Mouse (Mus musculus): ENCODE data around the gene Bcl11a. TPM values are rescaled to one million over a fixed set of nuclear protein-coding genes. Genes with fewer than 3 reads are reported as not detected.

The Bcl11a gene
- polyA plus RNA-seq, 1 experiment = 0.72 TPM

- Histone ChIP-seq H3K36me3 (ENCODE audit: control insufficient read depth, insufficient read depth, low read length) (no peaks in the 10 kb centered on the region), H3K4me1 (ENCODE audit: control insufficient read depth, insufficient read depth, low read length) (no peaks in the 10 kb centered on the region), H3K27me3 (replicated peaks; ENCODE audit: control insufficient read depth, insufficient read depth, low read length) (no peaks in the 10 kb centered on the region; the same call in 1 of the 2 replicates), H3K4me3 (ENCODE audit: insufficient read depth, low read depth, low read length) (no peak overlapping the region), H3K27ac (ENCODE audit: insufficient read depth, low read depth, low read length) (no peak overlapping the region)
- TF ChIP-seq POLR2A (IDR thresholded peaks at IDR 0.05; ENCODE audit: low read depth, low read length) = no peak
- 70% methylated on average over 9 of the region's 9 CpGs for WGBS
- no peak for DNase-seq
Observed at GRCm38 (mm10) chr11:24138600-24139375, 60.9 kb downstream of the Bcl11a start.

GRCm38 (mm10) chr11:24139432-24139831 is 61.6 kb downstream of the Bcl11a start:
- H3K36me3 ChIP-seq (ENCODE audit: control insufficient read depth, insufficient read depth, low read length) = no peaks in the 10 kb centered on the region
- no peak overlapping the region for H3K4me3 ChIP-seq (ENCODE audit: insufficient read depth, low read depth, low read length)
- no peak overlapping the region for H3K27ac ChIP-seq (ENCODE audit: insufficient read depth, low read depth, low read length)
- no peaks in the 10 kb centered on the region; the same call in 1 of the 2 replicates for H3K27me3 ChIP-seq (replicated peaks; ENCODE audit: control insufficient read depth, insufficient read depth, low read length)
- 71% methylated on average over 6 of the region's 6 CpGs for WGBS
- TF ChIP-seq CTCF (conservative IDR thresholded peaks at IDR 0.05; ENCODE audit: insufficient read depth, insufficient read length, low read depth, low read length) = no peak
- TF ChIP-seq POLR2A (IDR thresholded peaks at IDR 0.05; ENCODE audit: low read depth, low read length) = no peak
- DNase-seq = no peak
- no peaks in the 10 kb centered on the region for H3K4me1 ChIP-seq (ENCODE audit: control insufficient read depth, insufficient read depth, low read length)

DNA sequence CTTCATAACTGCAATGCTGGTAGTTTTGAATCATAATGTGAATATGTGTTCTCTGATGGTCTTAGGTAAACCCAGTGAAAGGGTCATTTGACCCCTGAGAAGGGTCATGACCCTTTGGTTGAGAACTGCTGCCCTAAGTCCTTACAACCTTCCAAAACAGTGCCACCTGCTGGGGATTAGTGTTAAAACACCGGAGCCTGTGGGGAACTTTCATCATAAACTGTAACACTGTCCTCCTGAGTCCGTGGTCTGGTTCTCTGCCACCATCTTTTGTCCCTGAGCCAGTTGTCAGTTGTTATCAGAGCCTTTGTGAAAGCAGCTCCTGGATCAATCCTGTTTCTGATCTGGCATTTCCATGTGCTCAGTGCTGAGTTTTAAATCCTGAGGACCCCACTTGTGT is 62.1 kb downstream of the Bcl11a start:
- H3K4me3 ChIP-seq (ENCODE audit: insufficient read depth, low read depth, low read length) = no peak overlapping the region
- H3K27ac ChIP-seq (ENCODE audit: insufficient read depth, low read depth, low read length) = no peak overlapping the region
- H3K4me1 ChIP-seq (ENCODE audit: control insufficient read depth, insufficient read depth, low read length) = no peaks in the 10 kb centered on the region
- no peak for DNase-seq
- no peaks in the 10 kb centered on the region; the same call in 1 of the 2 replicates for H3K27me3 ChIP-seq (replicated peaks; ENCODE audit: control insufficient read depth, insufficient read depth, low read length)
- 98% methylated on average over 2 of the region's 2 CpGs for WGBS
- TF ChIP-seq POLR2A (IDR thresholded peaks at IDR 0.05; ENCODE audit: low read depth, low read length) (no peak), CTCF (conservative IDR thresholded peaks at IDR 0.05; ENCODE audit: insufficient read depth, insufficient read length, low read depth, low read length) (no peak)
- H3K36me3 ChIP-seq (ENCODE audit: control insufficient read depth, insufficient read depth, low read length) = no peaks in the 10 kb centered on the region

- H3K27me3 ChIP-seq (replicated peaks; ENCODE audit: control insufficient read depth, insufficient read depth, low read length) = no peaks in the 10 kb centered on the region; the same call in 1 of the 2 replicates
- no peak for DNase-seq
- TF ChIP-seq CTCF (conservative IDR thresholded peaks at IDR 0.05; ENCODE audit: insufficient read depth, insufficient read length, low read depth, low read length) (no peak), POLR2A (IDR thresholded peaks at IDR 0.05; ENCODE audit: low read depth, low read length) (no peak)
- no peaks in the 10 kb centered on the region for H3K4me1 ChIP-seq (ENCODE audit: control insufficient read depth, insufficient read depth, low read length)
- no peak overlapping the region for H3K4me3 ChIP-seq (ENCODE audit: insufficient read depth, low read depth, low read length)
- H3K36me3 ChIP-seq (ENCODE audit: control insufficient read depth, insufficient read depth, low read length) = no peaks in the 10 kb centered on the region
- WGBS = 88% methylated on average over 2 of the region's 2 CpGs
- no peak overlapping the region for H3K27ac ChIP-seq (ENCODE audit: insufficient read depth, low read depth, low read length)
Observed at GRCm38 (mm10) chr11:24140948-24141347, 63.1 kb downstream of the Bcl11a start.

- TF ChIP-seq POLR2A (IDR thresholded peaks at IDR 0.05; ENCODE audit: low read depth, low read length) (no peak), CTCF (conservative IDR thresholded peaks at IDR 0.05; ENCODE audit: insufficient read depth, insufficient read length, low read depth, low read length) (no peak)
- no peaks in the 10 kb centered on the region for H3K36me3 ChIP-seq (ENCODE audit: control insufficient read depth, insufficient read depth, low read length)
- no peaks in the 10 kb centered on the region; the same call in 1 of the 2 replicates for H3K27me3 ChIP-seq (replicated peaks; ENCODE audit: control insufficient read depth, insufficient read depth, low read length)
- DNase-seq = no peak
- H3K4me1 ChIP-seq (ENCODE audit: control insufficient read depth, insufficient read depth, low read length) = 0 out of 2 replicates have a peak, but pooled peaks cover 3% of the 10 kb centered on the region
- H3K27ac ChIP-seq (ENCODE audit: insufficient read depth, low read depth, low read length) = no peak overlapping the region
- no peak overlapping the region for H3K4me3 ChIP-seq (ENCODE audit: insufficient read depth, low read depth, low read length)
- WGBS = 87% methylated on average over 10 of the region's 10 CpGs
Observed at GRCm38 (mm10) chr11:24141479-24142251, 63.8 kb downstream of the Bcl11a start.

- Histone ChIP-seq H3K27ac (ENCODE audit: insufficient read depth, low read depth, low read length) (no peak overlapping the region), H3K4me1 (ENCODE audit: control insufficient read depth, insufficient read depth, low read length) (0 out of 2 replicates have a peak, but pooled peaks cover 3% of the 10 kb centered on the region), H3K27me3 (replicated peaks; ENCODE audit: control insufficient read depth, insufficient read depth, low read length) (no peaks in the 10 kb centered on the region; the same call in 1 of the 2 replicates), H3K4me3 (ENCODE audit: insufficient read depth, low read depth, low read length) (no peak overlapping the region), H3K36me3 (ENCODE audit: control insufficient read depth, insufficient read depth, low read length) (no peaks in the 10 kb centered on the region)
- TF ChIP-seq CTCF (conservative IDR thresholded peaks at IDR 0.05; ENCODE audit: insufficient read depth, insufficient read length, low read depth, low read length) = no peak
- no peak for TF ChIP-seq POLR2A (IDR thresholded peaks at IDR 0.05; ENCODE audit: low read depth, low read length)
- DNase-seq = no peak
- 51% methylated on average over 9 of the region's 9 CpGs for WGBS
Observed at GRCm38 (mm10) chr11:24142316-24142715, 64.5 kb downstream of the Bcl11a start.

All from kidney, adult 2 months (tissue).